Mouse (Mus musculus) MEL (cell line): ENCODE measurements around the gene Rprd1b.

Experiments used
- CTCF ChIP-seq, 3 experiments: IDR thresholded peaks in 2 of 3; conservative IDR thresholded peaks in 1 of 3; 2 replicates each; pipeline ENCODE4 v1.5.1; 2011 to 2012; ENCODE audit warnings: low read length in 3 of 3, low read depth in 2 of 3, mild to moderate bottlenecking in 2 of 3, improper control_type of control experiment in 1 of 3, inconsistent platforms in 1 of 3, mixed read lengths in 1 of 3, moderate library complexity in 1 of 3; ENCODE audit not compliant: control insufficient read depth in 1 of 3, insufficient read depth in 1 of 3, poor library complexity in 1 of 3, severe bottlenecking in 1 of 3
- POLR2A ChIP-seq, 2 experiments: IDR thresholded peaks; 2 replicates each; pipeline ENCODE4 v1.6.1; 2011 to 2012; ENCODE audit warnings: low read length in 2 of 2, mild to moderate bottlenecking in 2 of 2, control low read depth in 1 of 2, improper control_type of control experiment in 1 of 2, low read depth in 1 of 2, moderate library complexity in 1 of 2; ENCODE audit not compliant: control insufficient read depth in 1 of 2, insufficient read depth in 1 of 2, poor library complexity in 1 of 2
- RCOR1 ChIP-seq: IDR thresholded peaks from 2 replicates; pipeline ENCODE4 v1.6.1; 2012; ENCODE audit warnings: low read depth, mild to moderate bottlenecking, inconsistent platforms, low read length, improper control_type of control experiment
- USF1 ChIP-seq: IDR thresholded peaks from 2 replicates; pipeline ENCODE4 v1.6.1; 2014; ENCODE audit warnings: low read depth, mild to moderate bottlenecking, inconsistent platforms, low read length, improper control_type of control experiment, moderate library complexity

- TF ChIP-seq CTCF (IDR thresholded peaks at IDR 0.05 in 2 of 3, conservative IDR thresholded peaks at IDR 0.05 in 1 of 3; ENCODE audit: control insufficient read depth in 1 of 3, insufficient read depth in 1 of 3, low read depth in 2 of 3, low read length in 3 of 3, poor library complexity in 1 of 3, severe bottlenecking in 1 of 3) = peak; percentile 43 to 70 (median 53)
- TF ChIP-seq USF1 = no peak
- TF ChIP-seq POLR2A (IDR thresholded peaks at IDR 0.05; ENCODE audit: control insufficient read depth in 1 of 2, insufficient read depth in 1 of 2, low read depth in 1 of 2, low read length in 2 of 2, poor library complexity in 1 of 2) = no peak
- TF ChIP-seq RCOR1 = no peak
These were observed 38.4 kb upstream of the Rprd1b start for GRCm38 (mm10) chr2:157989946-157990345.
